Mouse (Mus musculus): ENCODE results near the gene Hadha.

Hadha gene

GRCm38 (mm10) chr5:30112533-30113068 lies 42.4 kb downstream of the Hadha start:
- DNase-seq (ENCODE audit: low spot score in 2 of 2), result no peak

- DNase-seq (ENCODE audit: low spot score in 2 of 2), result no peak
These were observed 43.2 kb downstream of the Hadha start for GRCm38 (mm10) chr5:30111771-30112170.

GRCm38 (mm10) chr5:30111126-30111525 lies 43.8 kb downstream of the Hadha start:
- peak in 1 of 2 experiments; percentile 24 for DNase-seq (ENCODE audit: low spot score in 2 of 2)

- no peak for DNase-seq (ENCODE audit: low spot score in 2 of 2)
These were observed 44.4 kb downstream of the Hadha start for GRCm38 (mm10) chr5:30110371-30111060.

- DNase-seq (ENCODE audit: low spot score in 2 of 2), result no peak
These were observed 45.1 kb downstream of the Hadha start for GRCm38 (mm10) chr5:30109899-30110298.

GRCm38 (mm10) chr5:30108233-30108632 lies 46.7 kb downstream of the Hadha start:
- no peak for DNase-seq (ENCODE audit: low spot score in 2 of 2)

- DNase-seq (ENCODE audit: low spot score in 2 of 2), result no peak
These were observed 47.3 kb downstream of the Hadha start for GRCm38 (mm10) chr5:30107611-30108041.

- no peak for DNase-seq (ENCODE audit: low spot score in 2 of 2)
These were observed 47.8 kb downstream of the Hadha start for GRCm38 (mm10) chr5:30107186-30107585.

- no peak for DNase-seq (ENCODE audit: low spot score in 2 of 2)
These were observed 48.2 kb downstream of the Hadha start for GRCm38 (mm10) chr5:30106756-30107155.

- peak in 1 of 2 experiments; percentile 21 for DNase-seq (ENCODE audit: low spot score in 2 of 2)
These were observed 49.2 kb downstream of the Hadha start, which contains the start of gene 3110082J24Rik for GRCm38 (mm10) chr5:30105668-30106300. Gene 3110082J24Rik, minus strand, starts transcription at chr5:30106086.

- DNase-seq (ENCODE audit: low spot score in 2 of 2), result no peak
These were observed 49.9 kb downstream of the Hadha start, which contains the start of gene Garem2 for GRCm38 (mm10) chr5:30104841-30105667. Gene Garem2, plus strand, starts transcription at chr5:30105161.

- DNase-seq (ENCODE audit: low spot score in 2 of 2), result peak in 1 of 2 experiments; percentile 40
These were observed 50.6 kb downstream of the Hadha start for GRCm38 (mm10) chr5:30104339-30104738.

GRCm38 (mm10) chr5:30103340-30103739 lies 51.6 kb downstream of the Hadha start:
- DNase-seq (ENCODE audit: low spot score in 2 of 2), result no peak

GRCm38 (mm10) chr5:30098260-30098659 lies 56.7 kb downstream of the Hadha start:
- DNase-seq (ENCODE audit: low spot score in 2 of 2), result no peak

- no peak for DNase-seq (ENCODE audit: low spot score in 2 of 2)
These were observed 59.2 kb downstream of the Hadha start for GRCm38 (mm10) chr5:30095731-30096130.

- DNase-seq (ENCODE audit: low spot score in 2 of 2), result no peak
These were observed 60.6 kb downstream of the Hadha start for GRCm38 (mm10) chr5:30094399-30094798.

GRCm38 (mm10) chr5:30092701-30093100 lies 62.3 kb downstream of the Hadha start:
- no peak for DNase-seq (ENCODE audit: low spot score in 2 of 2)

- peak; percentile 8 to 71 for DNase-seq (ENCODE audit: low spot score in 2 of 2)
These were observed 81.8 kb downstream of the Hadha start, which contains the start of gene Tyms for GRCm38 (mm10) chr5:30072825-30073821. Gene Tyms, minus strand, starts transcription at chr5:30073617.

- no peak for DNase-seq (ENCODE audit: low spot score in 2 of 2)
These were observed 82.6 kb downstream of the Hadha start for GRCm38 (mm10) chr5:30072377-30072776.

GRCm38 (mm10) chr5:30071677-30072076 lies 83.3 kb downstream of the Hadha start:
- DNase-seq (ENCODE audit: low spot score in 2 of 2), result no peak
